In genomic region chr7:49045499-49046346, GRCm38 (mm10) we compare ENCODE assay signal across 15 mouse cellular contexts.
DNase-seq lines count a peak whose midpoint lies in the region; ATAC-seq lines count a peak whose summit lies in the region.
"Had no signal": no experiment of that assay in that cellular context is flagged by ENCODE, and none has a peak within 500 bp of the region (broad histone marks: within the 10 kb centered on the region; RNA-seq: fewer than 3 reads in every experiment).

No protein-coding gene starts in this region.

- peaks cover 7% of the 10 kb centered on the region; the same call in 1 of the 2 replicates for H3K27me3 ChIP-seq in limb, embryonic 12.5 days
- no peaks in the 10 kb centered on the region for H3K27me3 ChIP-seq in limb, embryonic 10.5 days (ENCODE audit: low read depth, poor library complexity, severe bottlenecking)
- H3K27me3 ChIP-seq in hindbrain, embryonic 14.5 days (ENCODE audit: control insufficient read depth, insufficient read depth, low read length): no peaks in the 10 kb centered on the region
- H3K27me3 ChIP-seq in limb, embryonic 13.5 days: peaks cover 20% of the 10 kb centered on the region
- H3K27me3 ChIP-seq: embryonic facial prominence, embryonic 12.5 days had no signal

- no peaks in the 10 kb centered on the region for H3K9me3 ChIP-seq in limb, embryonic 12.5 days
- H3K9me3 ChIP-seq in limb, embryonic 10.5 days (replicated peaks): no peaks in the 10 kb centered on the region
- H3K9me3 ChIP-seq in hindbrain, embryonic 14.5 days (ENCODE audit: control insufficient read depth, low read length): no peaks in the 10 kb centered on the region
- no peaks in the 10 kb centered on the region for H3K9me3 ChIP-seq in limb, embryonic 13.5 days
- H3K9me3 ChIP-seq: embryonic facial prominence, embryonic 12.5 days; forebrain, embryonic 12.5 days had no signal

- DNase-seq in limb, embryonic 10.5 days (ENCODE audit: low spot score): no peak
- no peak for DNase-seq in hindbrain, embryonic 14.5 days (ENCODE audit: low spot score)
- peak; percentile 16 for DNase-seq in kidney, adult 18-20 months
- no peak for DNase-seq in adrenal gland, postnatal 10 days
- DNase-seq in left cerebral cortex, adult 11 months (ENCODE audit: low spot score): no peak
- no peak for DNase-seq in left cerebral cortex, postnatal 10 days (ENCODE audit: extremely low spot score in 1 of 2, low spot score in 2 of 2)
- DNase-seq: cerebellum, postnatal 14 days; left cerebral cortex, postnatal 4 days; right cerebral cortex, adult 18-20 months had no signal

- H3K4me1 ChIP-seq in limb, embryonic 12.5 days (replicated peaks): peaks cover 27% of the 10 kb centered on the region
- H3K4me1 ChIP-seq in limb, embryonic 10.5 days: peaks cover 18% of the 10 kb centered on the region; the same call in 1 of the 2 replicates
- H3K4me1 ChIP-seq in hindbrain, embryonic 14.5 days (replicated peaks; ENCODE audit: control insufficient read depth, insufficient read depth, low read length): peaks cover 39% of the 10 kb centered on the region
- H3K4me1 ChIP-seq in limb, embryonic 13.5 days: peaks cover 30% of the 10 kb centered on the region

- no peak overlapping the region for H3K27ac ChIP-seq in limb, embryonic 12.5 days
- H3K27ac ChIP-seq in limb, embryonic 10.5 days: no peak overlapping the region
- H3K27ac ChIP-seq in hindbrain, embryonic 14.5 days: no peak overlapping the region
- H3K27ac ChIP-seq in limb, embryonic 13.5 days: no peak overlapping the region
- H3K27ac ChIP-seq: embryonic facial prominence, embryonic 12.5 days; forebrain, embryonic 12.5 days had no signal

- H3K4me2 ChIP-seq in limb, embryonic 12.5 days: no peak overlapping the region
- H3K4me2 ChIP-seq in hindbrain, embryonic 14.5 days (replicated peaks): no peak overlapping the region
- H3K4me2 ChIP-seq in limb, embryonic 13.5 days (replicated peaks): no peak overlapping the region
- H3K4me2 ChIP-seq: embryonic facial prominence, embryonic 12.5 days; forebrain, embryonic 12.5 days had no signal

- H3K36me3 ChIP-seq in limb, embryonic 12.5 days: no peaks in the 10 kb centered on the region
- H3K36me3 ChIP-seq in limb, embryonic 10.5 days: no peaks in the 10 kb centered on the region
- H3K36me3 ChIP-seq in hindbrain, embryonic 14.5 days (replicated peaks; ENCODE audit: control insufficient read depth, insufficient read depth): no peaks in the 10 kb centered on the region
- no peaks in the 10 kb centered on the region for H3K36me3 ChIP-seq in limb, embryonic 13.5 days
- H3K36me3 ChIP-seq: embryonic facial prominence, embryonic 12.5 days; forebrain, embryonic 12.5 days had no signal

- ATAC-seq in limb, embryonic 12.5 days (ENCODE audit: insufficient number of reproducible peaks, insufficient read depth, low FRiP score, low TSS enrichment, low read depth): peak; percentile 21; the same call in 1 of the 2 replicates
- ATAC-seq in hindbrain, embryonic 14.5 days (ENCODE audit: low FRiP score): 0 out of 2 replicates have a peak, but pooled peaks have one; percentile 29
- 0 out of 2 replicates have a peak, but pooled peaks have one; percentile 58 for ATAC-seq in limb, embryonic 13.5 days (ENCODE audit: low FRiP score, low read depth)
- ATAC-seq: activated CD4-positive, CD25-positive, alpha-beta regulatory T cell, adult 4 months had no signal

- WGBS in limb, embryonic 12.5 days: 48% methylated on average over 6 of the region's 6 CpGs
- 83% methylated on average over 6 of the region's 6 CpGs for WGBS in limb, embryonic 10.5 days
- WGBS in hindbrain, embryonic 14.5 days: 48% methylated on average over 6 of the region's 6 CpGs
- WGBS in limb, embryonic 13.5 days: 43% methylated on average over 6 of the region's 6 CpGs

- no peak overlapping the region for H3K9ac ChIP-seq in limb, embryonic 12.5 days (replicated peaks)
- H3K9ac ChIP-seq in hindbrain, embryonic 14.5 days: no peak overlapping the region; the same call in 1 of the 2 replicates
- H3K9ac ChIP-seq in limb, embryonic 13.5 days: 0 out of 2 replicates have a peak overlapping the region, but pooled peaks have one; percentile 5
- H3K9ac ChIP-seq: embryonic facial prominence, embryonic 12.5 days; forebrain, embryonic 12.5 days had no signal

- H3K4me3 ChIP-seq in limb, embryonic 12.5 days (replicated peaks): no peak overlapping the region
- H3K4me3 ChIP-seq in limb, embryonic 10.5 days: no peak overlapping the region
- no peak overlapping the region for H3K4me3 ChIP-seq in hindbrain, embryonic 14.5 days (replicated peaks; ENCODE audit: low read length)
- H3K4me3 ChIP-seq in limb, embryonic 13.5 days: no peak overlapping the region
- H3K4me3 ChIP-seq: embryonic facial prominence, embryonic 12.5 days; forebrain, embryonic 12.5 days; myocyte had no signal

- intact Hi-C loops in left cerebral cortex, postnatal 10 days (cut with DNase I): no loop called here
